Mouse (Mus musculus): ENCODE data around the gene Mypn. TPM values are rescaled to one million over a fixed set of nuclear protein-coding genes. Genes with fewer than 3 reads are reported as not detected.

Mypn gene
- total RNA-seq (2021), result 100 to 1,000 TPM; 230 to 232 TPM
- long read RNA-seq, experiment 1, full-length matches to known transcripts, result 159 of 251 reads
- long read RNA-seq, experiment 1, partial matches to known transcripts, result 66 of 251 reads
- long read RNA-seq, experiment 1, other reads (novel, unspliced or antisense), result 26 of 251 reads
- long read RNA-seq, experiment 2, full-length matches to known transcripts, result 161 of 267 reads
- long read RNA-seq, experiment 2, partial matches to known transcripts, result 87 of 267 reads
- long read RNA-seq, experiment 2, other reads (novel, unspliced or antisense), result 19 of 267 reads

DNA sequence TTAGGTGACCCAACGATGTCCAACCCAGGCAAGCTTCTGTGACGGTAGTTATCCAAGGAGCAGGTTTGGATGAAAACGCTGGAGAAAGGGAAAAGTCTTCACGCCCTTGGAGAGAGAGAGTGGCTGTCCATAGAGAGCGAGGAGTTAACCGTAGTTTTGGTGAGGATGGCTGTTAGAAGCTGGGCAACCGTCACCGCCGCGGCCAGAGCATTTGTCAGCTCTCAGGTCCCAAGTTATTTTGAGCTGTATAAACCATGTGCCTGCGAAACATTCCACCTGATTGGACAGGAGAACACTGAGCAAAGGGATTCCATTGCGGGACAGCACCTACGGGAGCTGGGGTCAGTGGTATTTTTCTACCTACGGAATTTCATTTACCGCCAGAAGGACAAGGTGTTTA, at the start of gene Mypn:
Gene Mypn, minus strand, starts transcription at position 225 of the 400 bp plus-strand sequence.
- peak; percentile 40 for DNase-seq

DNA sequence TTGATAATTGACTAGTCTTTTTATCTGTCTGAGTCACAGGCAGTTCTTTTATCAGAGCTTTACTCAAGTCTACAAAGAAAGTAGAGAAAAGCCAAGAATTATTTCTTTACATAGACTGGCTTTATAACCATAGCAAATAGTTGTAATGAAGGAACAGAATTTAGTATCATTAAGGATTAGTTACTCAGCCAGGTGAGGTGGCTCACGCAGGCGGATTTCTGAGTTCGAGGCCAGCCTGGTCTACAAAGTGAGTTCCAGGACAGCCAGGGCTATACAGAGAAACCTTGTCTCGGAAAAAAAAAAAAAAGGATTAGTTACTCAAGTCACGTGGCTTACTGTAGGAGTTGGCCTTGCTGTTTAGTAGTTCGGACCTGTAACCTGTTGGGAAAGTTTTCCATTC, 44.7 kb upstream of the Mypn start:
- no peak for DNase-seq

DNA sequence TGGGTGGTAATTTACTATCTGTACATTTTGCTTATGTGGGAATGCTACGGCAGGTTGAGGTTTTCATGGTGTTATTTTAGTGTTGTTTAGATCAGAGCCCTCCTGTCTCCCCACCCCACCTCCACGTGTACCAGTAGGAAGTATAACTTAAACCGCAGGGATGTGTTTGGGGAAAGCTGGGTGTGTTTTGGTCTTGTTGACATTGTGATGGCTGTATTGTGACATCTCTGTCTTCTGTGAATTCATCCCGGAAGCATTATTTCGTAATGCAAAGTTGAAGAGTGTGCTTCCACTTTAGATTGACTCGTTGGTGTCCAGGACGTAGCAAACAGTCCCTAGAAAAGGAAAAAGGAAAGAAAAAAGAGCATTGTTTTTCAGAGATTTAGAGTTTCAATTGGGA, 43.7 kb upstream of the Mypn start:
- DNase-seq, result no peak

DNA sequence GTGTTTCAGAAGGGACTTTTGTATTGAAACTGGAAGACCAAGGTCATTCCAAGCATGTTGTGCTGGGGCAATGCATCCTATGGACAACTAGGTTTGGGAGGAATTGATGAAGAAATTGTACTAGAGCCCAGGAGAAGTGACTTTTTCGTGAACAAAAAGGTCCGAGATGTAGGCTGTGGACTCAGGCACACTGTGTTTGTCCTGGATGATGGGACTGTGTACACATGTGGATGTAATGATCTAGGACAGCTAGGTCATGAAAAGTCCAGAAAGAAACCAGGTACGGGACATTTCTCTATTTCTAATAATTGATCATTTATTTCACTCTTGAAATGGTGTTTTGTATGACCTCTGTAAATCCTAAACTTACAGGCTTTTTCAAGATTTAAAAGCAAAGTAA, 42.1 kb upstream of the Mypn start:
- no peak for DNase-seq

DNA sequence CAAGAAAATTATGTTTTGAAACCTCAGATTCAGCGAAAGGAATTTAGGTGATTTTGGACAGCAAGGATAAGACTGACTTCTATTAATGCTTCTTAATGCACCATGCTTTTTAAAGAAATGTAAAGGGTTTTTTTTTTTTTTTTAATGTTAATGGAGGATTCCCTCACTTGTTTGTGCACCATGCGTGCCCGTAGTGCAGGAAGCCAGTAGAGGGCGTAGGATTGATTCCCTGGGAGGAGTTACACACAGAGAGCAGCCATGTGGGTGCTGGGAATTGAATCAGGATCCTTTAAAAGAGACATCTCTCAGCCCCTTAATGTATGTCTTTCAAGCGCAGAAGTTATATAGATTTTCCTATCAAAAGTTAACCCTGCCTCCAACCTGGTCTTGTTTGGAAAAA, 41.0 kb upstream of the Mypn start:
- DNase-seq, result no peak

DNA sequence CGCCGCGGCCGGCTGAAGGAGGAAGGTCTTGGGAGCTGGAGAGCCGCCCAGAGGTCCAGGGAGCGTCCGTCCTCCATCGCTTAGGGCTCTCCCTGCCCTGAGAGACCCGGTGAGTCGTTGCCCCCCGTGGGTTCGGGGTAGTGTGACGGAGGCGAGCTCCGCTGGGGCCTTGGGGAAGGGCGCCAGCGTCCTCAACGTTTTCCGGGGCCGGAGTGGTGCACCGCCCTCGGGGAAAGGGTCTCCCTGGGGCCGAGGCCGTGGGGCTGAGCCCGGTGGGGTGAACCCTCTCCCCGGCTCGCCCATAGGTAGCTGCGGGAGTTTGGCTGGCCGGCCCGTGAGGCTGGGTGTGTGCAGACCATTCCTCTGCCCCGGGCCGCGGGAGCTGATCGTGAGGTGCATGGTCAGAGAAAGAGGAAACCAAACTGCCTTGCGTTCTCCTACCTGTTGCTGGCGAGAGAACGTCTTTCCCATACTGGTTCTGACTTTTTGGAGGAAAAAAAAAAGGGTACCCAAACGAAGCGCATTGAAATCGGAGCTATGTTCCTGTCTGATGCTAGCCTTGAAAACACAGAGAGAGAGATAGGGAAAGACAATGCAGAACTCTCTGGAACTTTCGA, 40.4 kb upstream of the Mypn start:
- DNase-seq, result no peak

DNA sequence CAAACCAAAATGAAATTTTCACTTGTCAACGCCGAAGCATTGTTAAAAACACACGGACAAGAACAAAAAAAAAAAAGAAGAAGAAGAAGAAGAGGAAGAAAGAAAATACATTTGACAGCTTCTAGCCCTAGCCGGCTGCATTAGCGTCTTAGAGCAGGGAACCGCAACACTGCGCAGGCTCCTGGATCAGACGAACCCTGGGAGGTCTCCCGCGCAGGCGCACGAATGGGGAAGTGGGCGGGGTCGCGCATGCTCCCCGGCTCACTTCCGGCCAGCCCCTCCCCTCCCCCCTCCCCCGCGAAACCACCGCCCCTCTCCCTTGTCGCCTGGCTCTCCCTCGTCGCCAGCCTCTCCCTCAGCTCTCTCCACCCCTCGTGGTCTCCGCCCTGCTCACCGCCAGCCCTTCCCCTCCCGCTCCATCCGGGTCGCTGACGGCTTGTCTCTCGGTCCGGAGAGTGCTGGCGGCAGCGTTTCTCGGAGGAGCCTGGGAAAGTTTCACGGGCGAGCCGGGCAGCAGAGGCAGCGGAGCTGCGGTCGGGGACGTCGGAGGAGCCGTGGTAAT, 39.8 kb upstream of the Mypn start, which contains the start of gene Herc4:
Gene Herc4, plus strand, starts transcription at position 318 of the 562 bp plus-strand sequence.
- DNase-seq, result peak; percentile 96

DNA sequence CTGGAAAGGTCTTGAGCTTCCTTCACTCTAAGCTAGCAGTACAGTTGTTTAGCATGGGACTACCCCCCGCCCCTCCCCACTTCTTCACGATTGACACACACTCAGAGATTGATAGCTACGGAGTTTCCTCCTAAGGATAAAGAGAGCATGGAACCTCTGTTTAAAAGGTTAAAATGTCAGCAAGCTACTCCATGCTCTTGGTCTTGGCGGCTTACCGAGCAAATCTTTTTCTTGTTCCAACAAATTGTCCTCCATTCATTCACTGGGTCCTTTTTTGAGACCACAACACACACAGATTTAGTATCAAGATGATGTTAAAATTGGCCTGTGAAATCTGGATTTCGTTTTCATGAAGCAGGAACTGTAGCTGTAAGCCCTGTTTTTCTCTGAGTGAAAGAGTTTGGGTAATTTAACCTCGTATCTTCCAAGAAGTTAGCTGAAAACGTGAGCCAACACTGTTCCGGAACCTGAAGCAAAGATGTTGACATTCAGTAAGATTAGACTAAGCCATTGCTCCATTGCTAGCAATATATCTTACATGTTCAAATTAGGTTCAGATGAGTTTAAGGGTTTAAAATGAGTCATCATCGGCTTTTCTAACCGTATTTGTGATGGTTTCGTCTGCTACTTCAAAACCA, 39.2 kb upstream of the Mypn start:
- no peak for DNase-seq

DNA sequence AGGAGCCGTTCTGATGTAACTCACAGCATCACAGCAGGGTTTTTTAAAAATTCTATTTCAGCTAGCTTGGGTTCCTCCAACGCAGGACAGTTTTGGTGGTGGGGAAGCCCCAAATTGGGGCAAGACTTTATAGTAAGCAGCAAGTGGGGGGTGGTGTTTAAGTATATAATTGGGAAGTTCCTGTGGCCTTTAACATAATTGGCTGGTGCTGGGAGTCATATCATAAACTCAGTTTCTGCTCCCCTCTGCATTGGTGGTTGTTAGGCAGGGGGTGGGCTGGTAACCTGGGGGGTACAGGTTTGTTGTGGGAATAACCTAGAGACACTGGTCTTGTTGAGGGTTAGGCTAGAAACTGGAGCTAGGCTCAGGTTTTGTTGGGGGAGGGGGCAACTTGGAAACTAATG, 37.1 kb upstream of the Mypn start:
- DNase-seq, result no peak

DNA sequence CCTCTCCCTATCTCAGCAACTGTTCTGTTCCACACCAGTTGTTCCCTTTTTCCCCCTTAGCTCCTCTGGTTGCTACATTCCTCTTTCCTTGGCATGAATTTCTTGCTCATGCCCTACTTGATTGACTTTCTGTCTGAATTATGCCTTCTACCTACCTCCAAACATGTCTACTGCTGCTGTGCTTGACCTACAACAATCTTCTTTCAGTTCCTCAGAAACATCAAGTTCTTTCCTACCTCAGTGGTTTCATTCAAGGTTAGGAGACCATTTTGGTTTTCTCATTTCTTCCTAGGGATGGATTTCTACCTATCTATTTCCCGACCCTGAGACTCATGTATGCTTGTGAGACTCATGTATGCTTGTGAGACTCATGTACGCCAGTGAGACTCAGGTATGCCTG, 36.1 kb upstream of the Mypn start:
- DNase-seq, result no peak

DNA sequence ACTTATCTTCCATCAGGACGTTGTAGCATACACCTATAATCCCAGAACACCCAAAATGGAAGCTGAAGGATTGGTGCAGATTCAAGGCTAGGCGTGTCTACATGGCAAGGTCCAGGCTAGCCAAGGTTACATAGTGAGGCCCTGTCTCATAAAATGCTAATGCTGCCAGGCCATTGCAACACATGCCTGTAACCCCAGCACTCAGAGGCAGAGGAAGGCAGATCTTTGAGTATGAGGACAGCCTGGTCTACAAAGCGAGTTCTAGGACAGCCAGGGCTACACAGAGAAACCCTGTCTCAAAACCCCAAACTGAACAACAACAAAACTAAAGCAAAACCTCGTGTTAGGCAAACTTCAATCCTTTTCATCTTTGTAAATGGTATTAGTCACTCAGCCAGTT, 34.3 kb upstream of the Mypn start:
- no peak for DNase-seq

DNA sequence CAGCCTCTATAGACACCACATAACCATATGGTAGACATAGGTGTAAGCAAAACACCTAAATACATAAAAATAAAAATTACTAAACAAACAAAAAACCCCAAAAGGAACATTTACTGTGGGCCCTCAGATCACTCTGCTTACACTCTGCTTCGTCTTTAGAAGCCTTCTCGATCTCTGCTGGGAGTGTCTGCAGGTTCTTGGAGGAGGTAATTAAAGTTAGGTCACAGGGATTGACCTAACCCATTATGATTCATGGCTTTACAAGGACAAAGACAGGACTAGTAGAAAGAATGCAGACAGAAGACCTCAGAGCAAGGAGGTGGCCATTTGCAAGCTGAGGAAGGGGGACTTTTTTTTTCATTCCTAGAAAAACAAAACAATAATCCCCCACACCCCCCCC, 33.5 kb upstream of the Mypn start:
- no peak for DNase-seq

DNA sequence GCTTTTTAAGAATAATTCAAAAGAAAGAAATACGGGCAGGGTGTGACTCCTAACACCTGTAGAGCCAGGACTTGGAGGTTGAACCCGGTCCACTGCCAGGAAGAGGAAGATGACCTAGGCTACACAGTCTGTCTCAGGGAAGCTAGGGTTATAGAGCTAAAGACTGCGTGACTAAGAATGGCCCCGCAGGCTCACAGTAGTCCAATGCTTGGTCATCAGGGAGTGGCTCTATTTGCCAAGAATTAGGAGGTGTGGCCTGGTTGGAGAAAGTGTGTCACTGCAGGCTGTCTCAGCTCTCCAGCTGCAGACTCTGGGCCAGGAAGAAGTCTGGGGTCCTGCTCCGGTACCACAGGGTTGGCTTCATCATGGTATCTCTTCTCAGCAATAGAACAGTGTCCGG, 32.9 kb upstream of the Mypn start:
- no peak for DNase-seq

DNA sequence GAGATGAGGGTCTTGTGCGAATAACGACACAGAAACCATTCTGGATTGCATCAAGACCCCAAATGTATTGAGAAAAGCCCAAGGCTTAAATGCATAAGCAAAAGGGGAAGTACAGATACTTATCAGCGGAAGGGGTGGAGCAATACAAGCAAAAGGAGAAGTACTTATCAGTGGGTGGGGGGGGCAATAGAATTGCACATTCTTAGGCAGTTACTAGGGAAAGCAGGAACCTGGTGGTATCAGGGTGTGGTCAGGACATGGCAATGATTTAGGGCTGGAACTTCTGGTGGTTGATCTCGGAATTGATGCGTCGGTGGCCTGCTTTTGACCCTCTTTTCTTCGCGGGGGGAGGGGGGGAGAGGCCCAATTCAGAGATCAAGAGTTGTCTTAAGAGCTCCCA, 32.1 kb upstream of the Mypn start:
- DNase-seq, result no peak

DNA sequence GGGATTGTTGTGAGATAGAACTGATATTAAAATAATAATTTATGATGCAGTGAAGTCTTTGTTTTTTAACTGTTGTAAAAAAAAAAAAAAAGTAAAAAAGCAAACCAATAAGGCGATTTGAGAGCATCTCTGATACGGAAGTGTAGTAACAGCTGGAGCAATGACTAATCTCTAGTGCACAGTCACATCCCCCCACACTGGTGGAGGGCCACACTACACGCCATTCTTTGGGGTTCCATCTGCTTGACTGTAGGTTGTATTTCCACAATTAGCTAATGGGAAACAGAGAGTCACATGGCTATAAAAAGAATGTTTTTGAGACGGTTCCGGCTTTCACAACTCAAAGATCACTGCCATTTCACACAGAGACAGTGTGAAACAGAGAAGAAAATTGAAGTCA, 30.4 kb upstream of the Mypn start:
- DNase-seq, result no peak

DNA sequence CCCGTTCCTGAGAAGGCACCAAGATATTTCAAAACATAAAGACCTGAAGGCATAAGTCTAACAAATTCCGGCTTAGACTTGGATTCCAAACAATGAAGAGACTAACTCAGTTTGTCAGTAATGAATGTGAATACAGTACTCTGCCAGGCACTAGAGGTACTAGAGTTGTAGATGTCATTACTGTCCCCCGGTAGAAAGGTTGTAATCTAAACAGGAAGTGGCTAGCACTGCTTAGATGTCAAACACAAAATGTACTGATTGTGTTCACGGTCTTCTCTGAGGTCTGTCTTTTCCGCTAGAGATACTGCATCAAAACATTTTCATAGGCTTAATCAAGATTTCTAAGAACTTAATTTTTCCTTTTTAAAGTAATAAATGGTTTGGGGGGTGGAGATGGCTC, 27.9 kb upstream of the Mypn start:
- DNase-seq, result no peak

DNA sequence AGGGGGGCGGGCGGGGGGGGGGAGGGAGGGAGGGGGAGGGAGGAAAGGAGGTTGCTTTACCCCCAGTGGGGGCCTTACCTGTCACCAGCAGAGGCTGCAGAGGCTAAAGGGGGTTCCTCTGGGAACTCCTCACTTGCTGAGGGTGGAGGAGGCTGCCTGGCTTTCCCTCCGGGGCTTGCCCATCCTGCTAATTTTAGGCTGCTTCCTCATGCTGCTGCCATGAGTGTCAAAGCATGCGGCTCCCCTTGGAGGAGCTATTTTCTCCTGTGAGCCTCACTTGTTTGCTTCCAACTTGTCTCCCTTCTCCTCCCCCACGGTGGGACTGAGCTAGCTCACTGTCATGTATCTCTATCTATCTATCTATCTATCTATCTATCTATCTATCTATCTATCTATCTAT, 27.1 kb upstream of the Mypn start:
- peak; percentile 14 for DNase-seq

DNA sequence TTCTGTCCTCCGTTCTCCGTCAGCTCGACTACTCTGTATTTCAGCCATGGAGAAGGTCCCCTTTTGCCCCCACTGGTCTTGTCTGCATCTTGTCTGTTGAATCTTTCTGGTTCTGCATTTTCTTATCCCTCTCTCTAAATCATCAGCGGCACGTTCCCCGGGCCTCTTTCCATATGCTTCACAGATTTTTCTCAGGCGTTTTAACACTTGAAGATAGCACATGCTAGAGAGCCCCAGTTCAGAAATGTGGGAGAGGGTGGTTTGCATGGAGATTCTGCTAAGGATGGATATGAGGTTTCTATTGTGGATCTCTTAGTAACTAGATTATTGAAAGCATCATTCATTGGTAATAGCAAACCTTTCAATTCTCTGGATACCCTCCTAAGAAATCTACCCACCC, 26.5 kb upstream of the Mypn start:
- no peak for DNase-seq

DNA sequence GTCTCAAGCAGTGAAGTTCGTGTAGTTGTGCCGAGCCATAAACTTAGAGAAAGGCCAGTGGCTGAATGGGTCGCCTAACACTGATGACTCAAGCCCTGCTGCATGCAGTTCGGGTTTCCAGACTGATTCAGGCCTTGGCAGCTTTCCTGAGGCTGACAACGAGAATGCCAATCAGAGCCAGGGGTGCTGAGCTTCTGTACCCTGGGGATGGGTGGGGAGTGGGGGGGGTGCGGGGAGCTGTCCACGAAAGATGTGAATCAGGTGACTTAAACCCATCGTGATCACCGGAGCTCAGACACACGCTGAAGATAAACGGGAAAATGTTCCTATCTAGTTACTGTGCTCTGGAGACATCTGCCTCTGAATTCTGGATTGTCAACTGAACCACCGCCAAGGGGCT, 20.6 kb upstream of the Mypn start:
- peak; percentile 53 for DNase-seq

DNA sequence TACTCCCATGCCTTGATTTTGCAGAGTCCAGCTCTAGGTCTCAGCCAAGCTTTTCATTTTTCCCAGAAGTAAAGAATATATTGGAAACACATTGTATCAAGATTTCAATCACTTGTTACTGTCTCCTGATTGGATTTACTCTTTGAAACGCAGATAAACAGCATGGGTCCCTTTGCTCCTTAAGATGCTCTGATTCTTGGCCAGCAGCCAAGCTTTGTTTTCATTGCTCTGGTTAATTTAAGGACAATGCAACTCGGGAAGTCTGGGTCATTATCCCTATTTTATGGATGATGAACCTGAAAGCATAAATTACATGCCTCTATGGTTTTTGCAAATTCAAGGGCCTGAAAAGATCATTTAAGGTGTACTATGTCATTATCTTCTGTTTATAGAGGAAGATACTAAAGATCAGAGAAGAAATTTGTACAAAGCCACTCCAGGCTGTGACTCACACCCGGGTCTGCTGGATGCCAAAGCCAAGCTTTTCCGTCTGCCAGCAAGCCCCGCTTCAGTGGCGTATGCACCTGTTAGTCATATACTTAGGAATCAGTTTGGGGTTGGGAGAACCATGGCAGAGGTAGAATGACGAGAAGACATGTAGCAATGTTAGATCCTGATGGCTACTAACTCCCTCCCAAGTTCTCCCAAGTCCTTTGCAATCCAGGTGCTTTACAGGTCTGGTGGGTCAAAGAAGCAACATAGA, 17.5 kb upstream of the Mypn start:
- no peak for DNase-seq

DNA sequence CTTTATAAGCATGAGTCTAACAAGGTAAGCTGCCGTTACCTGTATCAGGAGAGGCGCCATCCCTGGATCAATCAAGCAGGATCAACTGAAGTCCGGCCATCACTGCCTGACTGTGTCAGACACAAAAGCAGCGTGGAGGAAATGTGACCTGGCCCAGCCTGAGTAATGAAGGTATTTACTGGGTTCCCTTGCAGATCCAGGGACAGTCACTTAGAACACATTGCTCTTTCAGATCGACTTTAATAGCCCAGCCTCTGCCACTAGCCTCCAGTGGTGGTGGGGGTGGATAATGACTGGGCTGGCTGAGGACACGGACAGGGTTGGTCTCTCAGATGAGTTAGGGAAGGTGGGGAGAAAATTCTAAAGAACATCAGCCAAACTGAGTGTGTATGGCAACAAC, 5.1 kb upstream of the Mypn start:
- no peak for DNase-seq

DNA sequence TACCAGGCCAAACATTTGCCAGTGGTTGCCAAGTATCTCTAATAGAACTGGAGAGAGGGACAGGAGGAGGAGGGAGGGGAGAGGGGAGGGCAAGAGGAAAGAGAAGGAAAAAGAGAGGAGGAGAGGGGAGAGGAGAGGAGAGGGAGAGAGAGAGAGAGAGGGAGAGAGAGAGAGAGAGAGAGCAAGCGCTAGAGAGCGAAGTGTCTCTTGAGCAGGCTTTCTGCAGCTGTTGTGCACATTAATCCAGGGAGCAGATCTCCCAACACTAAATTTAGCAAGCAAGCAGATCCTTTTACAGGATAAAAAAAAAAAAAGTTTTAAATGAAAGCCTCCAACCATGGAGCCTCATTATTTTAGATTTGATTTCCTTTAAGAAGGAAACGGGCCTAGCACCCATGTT, 750 bp downstream of the Mypn start:
- no peak for DNase-seq

DNA sequence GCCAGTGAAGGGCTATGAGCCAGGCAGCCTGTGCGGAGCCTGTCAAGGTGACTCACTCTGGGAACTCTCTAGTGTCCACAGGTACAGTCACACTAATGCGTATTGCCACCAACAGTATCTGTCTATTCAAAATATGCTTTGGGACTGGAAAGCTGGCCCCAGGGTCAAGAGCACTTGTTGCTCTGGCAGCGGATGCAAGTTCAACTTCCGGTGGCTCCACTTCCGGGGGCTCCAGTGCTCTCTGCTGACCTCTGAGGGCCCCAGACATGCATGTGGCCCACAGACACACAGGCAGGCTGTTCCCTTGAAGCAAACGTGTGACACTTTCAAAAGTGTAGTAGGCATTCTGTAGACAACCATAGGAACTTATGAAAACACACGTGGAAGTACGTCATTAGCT, 2.2 kb downstream of the Mypn start:
- peak; percentile 19 for DNase-seq

Data from gastrocnemius, postnatal 10 days (tissue).